Mouse (Mus musculus) intestine, embryonic 16.5 days (tissue): ENCODE measurements around the gene 4933427I04Rik. TPM values are rescaled to one million over a fixed set of nuclear protein-coding genes. Genes with fewer than 3 reads are reported as not detected.

Experiments
- ATAC-seq: fragments of 200-750 bp; cut with Nextera tagmentation; 2 replicates; pipeline ENCODE4 v1.8.0; 2017; ENCODE audit warnings: moderate TSS enrichment, moderate library complexity
- H3K27ac ChIP-seq: fragments of 300-500 bp; sonication (generic); 2 replicates; pipeline ENCODE4 v1.5.1; 2014; ENCODE audit warnings: mild to moderate bottlenecking, low read length
- H3K27me3 ChIP-seq: fragments of 300-500 bp; sonication (generic); replicated peaks from 2 replicates; pipeline ENCODE4 v1.6.1; 2014; ENCODE audit warnings: low read length, control low read depth, mixed read lengths; ENCODE audit not compliant: control insufficient read depth, insufficient read depth
- H3K36me3 ChIP-seq: fragments of 300-500 bp; sonication (generic); 2 replicates; pipeline ENCODE4 v1.6.1; 2014; ENCODE audit warnings: low read length, control low read depth; ENCODE audit not compliant: control insufficient read depth, insufficient read depth
- H3K4me1 ChIP-seq: fragments of 300-500 bp; sonication (generic); 2 replicates; pipeline ENCODE4 v1.6.1; 2014; ENCODE audit warnings: low read length, control low read depth, mixed read lengths; ENCODE audit not compliant: control insufficient read depth, insufficient read depth
- H3K4me2 ChIP-seq: fragments of 300-500 bp; sonication (generic); 2 replicates; pipeline ENCODE4 v1.6.1; 2014; ENCODE audit warnings: low read depth, low read length, control low read depth
- H3K4me3 ChIP-seq: fragments of 300-500 bp; sonication (generic); 2 replicates; pipeline ENCODE4 v1.5.1; 2014; ENCODE audit warnings: mild to moderate bottlenecking, low read length
- H3K9ac ChIP-seq: fragments of 300-500 bp; sonication (generic); 2 replicates; pipeline ENCODE4 v1.6.1; 2014; ENCODE audit warnings: low read depth, low read length
- H3K9me3 ChIP-seq: fragments of 300-500 bp; sonication (generic); 2 replicates; pipeline ENCODE4 v1.6.1; 2016; ENCODE audit warnings: low read length, control low read depth; ENCODE audit not compliant: control insufficient read depth
- WGBS: fragments of 180-500 bp; shearing (Covaris S2); extraction: QIAGEN DNeasy Blood & Tissue Kit; methylation state at CpG from one replicate; pipeline ENCODE4 v1.1.7; 2014; 5-methylcytosine and 5-hydroxymethylcytosine counted together
- polyA plus RNA-seq: library from polyadenylated mRNA; unstranded; fragments of >200 nt; fragmentation: Nextera tagmentation; extraction: Ambion mirVana; gene quantifications from 2 replicates; pipeline ENCODE4 v1.2.1, GENCODE M21; 2015

Gene 4933427I04Rik
- not detected in 2 replicates for polyA plus RNA-seq

GRCm38 (mm10) chr4:123859379-123859778, at the start of gene 4933427I04Rik:
TSS of gene 4933427I04Rik (plus strand) at chr4:123859679.
- Histone ChIP-seq H3K27me3 (no peaks in the 10 kb centered on the region), H3K4me1 (no peaks in the 10 kb centered on the region), H3K36me3 (no peaks in the 10 kb centered on the region), H3K4me3 (no peak within 1 kb of the TSS), H3K9ac (no peak within 1 kb of the TSS), H3K4me2 (no peak within 1 kb of the TSS), H3K9me3 (no peaks in the 10 kb centered on the region), H3K27ac (no peak within 1 kb of the TSS)
- no peak for ATAC-seq
- WGBS = 76% methylated on average over 3 of the region's 3 CpGs

DNA sequence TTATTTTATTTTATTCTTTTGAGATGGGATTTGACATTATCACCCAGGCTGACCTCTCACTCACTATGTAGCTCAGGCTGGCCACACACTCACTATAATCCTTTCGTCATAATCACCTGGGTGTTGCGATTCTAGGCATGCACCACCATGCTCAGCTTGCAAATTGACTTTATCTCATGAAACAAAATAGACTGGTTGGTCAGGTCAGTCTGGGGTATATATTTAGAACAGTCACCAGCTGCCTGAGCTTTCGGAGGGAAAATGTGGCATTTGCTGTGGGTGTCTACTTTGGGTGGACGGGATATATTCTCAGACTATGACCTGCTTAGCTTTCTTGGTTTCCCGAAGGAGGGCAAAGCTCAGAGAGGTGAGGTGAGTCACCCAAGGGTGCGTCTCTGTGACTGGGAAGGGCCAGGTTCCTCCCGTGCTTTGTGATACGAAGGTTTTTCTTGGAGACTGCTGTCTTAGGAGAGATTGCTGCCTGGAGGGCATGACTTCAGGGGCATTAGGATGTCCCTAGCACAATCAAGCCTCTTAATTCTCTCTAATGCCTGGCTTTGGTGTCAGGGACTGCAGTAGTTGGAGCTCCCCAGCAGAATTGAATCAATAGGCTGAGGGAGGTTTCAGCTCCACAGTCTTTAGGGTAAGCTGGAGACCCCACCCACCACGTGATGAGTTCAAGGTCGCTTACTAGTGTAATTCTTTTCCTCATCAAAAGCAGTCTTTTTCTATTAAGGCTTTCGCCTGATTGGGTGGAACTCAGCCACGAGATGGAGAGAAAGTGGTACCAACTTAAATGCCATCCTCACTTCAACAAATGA, 48.8 kb upstream of the 4933427I04Rik start:
- Histone ChIP-seq H3K27me3 (no peaks in the 10 kb centered on the region), H3K4me3 (no peak overlapping the region), H3K9ac (no peak overlapping the region), H3K4me2 (no peak overlapping the region), H3K36me3 (no peaks in the 10 kb centered on the region), H3K9me3 (no peaks in the 10 kb centered on the region), H3K4me1 (no peaks in the 10 kb centered on the region), H3K27ac (0 out of 2 replicates have a peak overlapping the region, but pooled peaks have one; percentile 42)
- WGBS = 69% methylated on average over 12 of the region's 12 CpGs
- ATAC-seq = peak; percentile 95

DNA sequence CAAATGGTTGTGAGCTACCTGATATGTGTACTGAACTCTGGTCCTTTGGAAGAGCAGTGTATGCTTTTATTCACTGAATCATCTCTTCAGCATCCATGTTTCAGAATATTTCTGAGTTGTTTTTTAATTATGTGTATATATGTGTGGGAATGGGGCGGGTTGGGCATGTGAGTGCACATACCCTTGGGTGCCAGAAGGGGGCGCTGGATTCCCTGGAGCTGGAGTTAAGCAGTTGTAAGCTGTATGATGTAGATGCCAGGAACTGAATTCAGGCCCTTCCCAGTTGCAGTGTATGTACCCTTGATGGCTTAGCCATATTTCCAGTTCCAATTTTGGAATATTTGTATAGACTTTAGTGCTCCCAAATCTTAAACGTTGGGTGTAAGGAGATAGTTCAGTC, 47.0 kb upstream of the 4933427I04Rik start:
- Histone ChIP-seq H3K9ac (no peak overlapping the region), H3K36me3 (no peaks in the 10 kb centered on the region), H3K27me3 (no peaks in the 10 kb centered on the region), H3K4me3 (no peak overlapping the region), H3K4me1 (no peaks in the 10 kb centered on the region), H3K4me2 (no peak overlapping the region), H3K27ac (no peak overlapping the region), H3K9me3 (no peaks in the 10 kb centered on the region)
- no peak for ATAC-seq
- WGBS = 78% methylated on average over 3 of the region's 3 CpGs

- no peak for ATAC-seq
- H3K4me2 ChIP-seq = no peak overlapping the region
- H3K9me3 ChIP-seq = no peaks in the 10 kb centered on the region
- H3K27me3 ChIP-seq = no peaks in the 10 kb centered on the region
- no peak overlapping the region for H3K27ac ChIP-seq
- H3K4me3 ChIP-seq = no peak overlapping the region
- H3K4me1 ChIP-seq = no peaks in the 10 kb centered on the region
- whole genome bisulfite sequencing = 63% methylated on average over 7 of the region's 7 CpGs
- H3K36me3 ChIP-seq = no peaks in the 10 kb centered on the region
- H3K9ac ChIP-seq = no peak overlapping the region
These were observed 45.4 kb upstream of the 4933427I04Rik start for GRCm38 (mm10) chr4:123814030-123814501.

DNA sequence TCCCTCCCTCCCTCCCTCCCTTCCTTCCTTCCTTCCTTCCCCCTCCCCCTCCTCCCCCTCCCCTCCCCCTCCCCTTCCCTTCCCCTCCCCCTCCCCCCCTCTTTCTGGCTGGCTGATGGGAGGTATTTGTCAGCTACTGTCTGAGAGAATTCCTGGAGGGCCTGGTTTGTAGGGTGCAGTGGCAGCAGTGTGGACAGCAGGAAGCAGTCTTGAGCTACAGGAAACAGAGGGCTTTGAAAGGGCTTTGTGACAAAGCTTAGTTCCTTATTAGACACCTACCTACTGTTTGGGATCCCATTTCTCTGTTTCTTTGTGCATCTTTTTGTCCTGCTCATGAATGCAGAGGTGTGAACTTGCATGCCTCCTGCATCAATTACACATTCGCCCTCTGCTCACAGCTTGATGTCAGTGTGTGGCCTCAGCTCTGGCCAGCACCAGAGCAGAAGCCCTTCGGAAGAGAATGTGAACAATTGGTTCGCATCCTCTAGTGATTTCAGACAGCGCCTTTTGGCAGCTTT, 40.3 kb upstream of the 4933427I04Rik start:
- Histone ChIP-seq H3K4me3 (no peak overlapping the region), H3K4me2 (no peak overlapping the region), H3K9ac (no peak overlapping the region)

DNA sequence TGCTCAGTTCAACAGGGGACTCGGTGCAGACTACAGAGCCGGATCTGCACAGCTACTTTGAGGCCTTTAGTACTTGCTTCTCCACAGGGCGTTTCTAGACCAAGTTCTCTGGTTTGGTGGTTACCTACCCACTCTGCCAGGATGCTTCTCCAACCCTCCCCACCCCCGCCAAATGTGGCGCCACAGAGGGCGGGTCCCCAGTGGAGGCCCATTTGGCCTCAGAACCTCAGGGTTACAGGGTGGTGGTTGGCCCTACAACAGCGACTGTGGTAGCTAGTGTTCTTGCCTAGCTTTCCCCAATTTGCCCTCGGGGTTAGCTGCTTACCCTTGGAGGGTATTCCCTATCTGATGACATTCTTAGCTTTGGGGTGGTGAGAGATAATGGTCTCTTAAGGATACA, 17.4 kb upstream of the 4933427I04Rik start:
- no peak overlapping the region for H3K4me2 ChIP-seq
- no peaks in the 10 kb centered on the region for H3K27me3 ChIP-seq
- WGBS = 82% methylated on average over 8 of the region's 8 CpGs
- H3K9me3 ChIP-seq = no peaks in the 10 kb centered on the region
- H3K9ac ChIP-seq = no peak overlapping the region
- no peak overlapping the region for H3K4me3 ChIP-seq
- no peak overlapping the region for H3K27ac ChIP-seq
- no peak for ATAC-seq
- H3K4me1 ChIP-seq = no peaks in the 10 kb centered on the region
- no peaks in the 10 kb centered on the region for H3K36me3 ChIP-seq

More for the DNA sequence above, 40.3 kb upstream of the 4933427I04Rik start:
- no peak for ATAC-seq
- Histone ChIP-seq H3K27ac (no peak overlapping the region), H3K9me3 (no peaks in the 10 kb centered on the region), H3K27me3 (no peaks in the 10 kb centered on the region), H3K4me1 (no peaks in the 10 kb centered on the region), H3K36me3 (no peaks in the 10 kb centered on the region)
- 46% methylated on average over 4 of the region's 4 CpGs for WGBS

DNA sequence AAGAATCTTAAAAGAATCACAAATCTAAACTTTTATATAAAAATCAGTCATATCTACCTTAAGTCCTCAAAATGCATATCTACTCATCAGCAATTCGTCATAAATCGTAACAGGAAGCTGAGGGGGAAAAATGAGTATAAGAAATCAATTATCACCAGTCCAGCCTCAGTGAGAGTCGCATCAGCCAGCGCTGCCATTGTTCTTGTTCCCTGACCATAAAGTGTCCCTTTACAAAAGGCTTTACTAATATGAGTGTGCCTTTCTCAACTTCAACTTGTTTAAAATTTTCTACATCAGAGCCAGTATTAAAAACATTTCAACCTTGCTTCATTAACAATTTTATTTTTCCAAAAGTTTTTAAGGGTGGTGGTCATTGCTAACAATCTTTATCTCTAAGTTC, 2.6 kb upstream of the 4933427I04Rik start:
- Histone ChIP-seq H3K9me3 (no peaks in the 10 kb centered on the region), H3K9ac (no peak overlapping the region), H3K4me2 (no peak overlapping the region), H3K4me3 (no peak overlapping the region), H3K27ac (no peak overlapping the region), H3K27me3 (no peaks in the 10 kb centered on the region), H3K4me1 (no peaks in the 10 kb centered on the region), H3K36me3 (no peaks in the 10 kb centered on the region)
- WGBS = 72% methylated on average over 4 of the region's 4 CpGs
- ATAC-seq = no peak

GRCm38 (mm10) chr4:123858090-123858489, 1.4 kb upstream of the 4933427I04Rik start:
- WGBS = 83% methylated on average over 7 of the region's 7 CpGs
- no peaks in the 10 kb centered on the region for H3K36me3 ChIP-seq
- H3K9ac ChIP-seq = no peak overlapping the region
- no peak overlapping the region for H3K4me2 ChIP-seq
- no peaks in the 10 kb centered on the region for H3K27me3 ChIP-seq
- H3K9me3 ChIP-seq = no peaks in the 10 kb centered on the region
- no peaks in the 10 kb centered on the region for H3K4me1 ChIP-seq
- no peak for ATAC-seq
- no peak overlapping the region for H3K4me3 ChIP-seq
- H3K27ac ChIP-seq = no peak overlapping the region

- Histone ChIP-seq H3K36me3 (no peaks in the 10 kb centered on the region), H3K4me3 (no peak overlapping the region), H3K27me3 (no peaks in the 10 kb centered on the region), H3K27ac (no peak overlapping the region), H3K4me2 (no peak overlapping the region), H3K9me3 (no peaks in the 10 kb centered on the region), H3K9ac (no peak overlapping the region), H3K4me1 (no peaks in the 10 kb centered on the region)
- WGBS = 45% methylated on average over 2 of the region's 2 CpGs
- ATAC-seq = no peak
These were observed 324 bp downstream of the 4933427I04Rik start for GRCm38 (mm10) chr4:123859803-123860202.
